Mouse (Mus musculus) mouse embryonic stem cell (cell line): Measurements from ENCODE around the gene Spc24.

Experiments used
- in situ Hi-C, 2 experiments: fragments of 300-500 bp; cut with MboI; formaldehyde crosslinking; loops; 1 replicate in 1 of 2; 3 replicates in 1 of 2; pipeline ENCODE4 v1.14.3; 2019 to 2020; ENCODE audit warnings: low sequenced_read_pairs in 2 of 2, low pct_unique_long_range_greater_than_20kb in 1 of 2, mixed read lengths in 1 of 2; ENCODE audit not compliant: unreplicated experiment in 1 of 2

Gene Spc24

DNA sequence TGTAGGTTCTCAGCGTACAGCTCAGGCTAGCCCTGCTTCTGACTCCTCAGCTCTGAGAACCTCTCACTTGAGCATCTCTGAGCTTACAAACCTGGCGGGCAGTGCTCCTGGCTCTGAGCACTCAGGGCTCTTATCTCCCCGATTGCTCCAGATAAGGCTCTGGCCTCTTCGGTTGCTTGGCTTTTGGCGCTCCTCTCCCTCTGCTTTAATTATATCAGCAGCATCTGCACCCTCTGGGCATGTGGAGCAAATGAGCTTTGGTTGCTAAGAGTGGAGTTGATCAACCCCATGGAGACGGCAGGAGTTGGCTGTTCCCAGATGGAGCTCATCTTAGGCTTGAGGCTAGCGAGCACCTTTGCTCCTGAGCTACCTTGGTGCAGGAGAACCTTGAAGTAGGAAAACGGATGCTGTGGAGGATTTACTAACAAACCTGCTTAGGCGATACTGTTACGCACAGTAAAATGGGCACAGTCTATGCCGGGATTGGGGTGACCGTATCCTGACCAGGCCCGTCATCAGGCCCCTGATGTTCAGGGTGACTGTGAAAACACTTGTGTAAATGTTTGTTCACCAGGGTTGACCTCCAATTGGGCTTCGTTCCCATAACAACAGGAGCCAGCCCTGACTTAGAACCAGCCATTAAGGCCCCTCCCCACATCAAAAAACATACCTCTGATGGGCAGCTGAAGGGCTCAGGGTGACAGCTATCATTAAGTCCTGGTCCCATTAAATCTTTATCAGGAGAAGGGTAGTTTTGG is 33.7 kb downstream of the Spc24 start:
- in situ Hi-C loops: no loop called here

DNA sequence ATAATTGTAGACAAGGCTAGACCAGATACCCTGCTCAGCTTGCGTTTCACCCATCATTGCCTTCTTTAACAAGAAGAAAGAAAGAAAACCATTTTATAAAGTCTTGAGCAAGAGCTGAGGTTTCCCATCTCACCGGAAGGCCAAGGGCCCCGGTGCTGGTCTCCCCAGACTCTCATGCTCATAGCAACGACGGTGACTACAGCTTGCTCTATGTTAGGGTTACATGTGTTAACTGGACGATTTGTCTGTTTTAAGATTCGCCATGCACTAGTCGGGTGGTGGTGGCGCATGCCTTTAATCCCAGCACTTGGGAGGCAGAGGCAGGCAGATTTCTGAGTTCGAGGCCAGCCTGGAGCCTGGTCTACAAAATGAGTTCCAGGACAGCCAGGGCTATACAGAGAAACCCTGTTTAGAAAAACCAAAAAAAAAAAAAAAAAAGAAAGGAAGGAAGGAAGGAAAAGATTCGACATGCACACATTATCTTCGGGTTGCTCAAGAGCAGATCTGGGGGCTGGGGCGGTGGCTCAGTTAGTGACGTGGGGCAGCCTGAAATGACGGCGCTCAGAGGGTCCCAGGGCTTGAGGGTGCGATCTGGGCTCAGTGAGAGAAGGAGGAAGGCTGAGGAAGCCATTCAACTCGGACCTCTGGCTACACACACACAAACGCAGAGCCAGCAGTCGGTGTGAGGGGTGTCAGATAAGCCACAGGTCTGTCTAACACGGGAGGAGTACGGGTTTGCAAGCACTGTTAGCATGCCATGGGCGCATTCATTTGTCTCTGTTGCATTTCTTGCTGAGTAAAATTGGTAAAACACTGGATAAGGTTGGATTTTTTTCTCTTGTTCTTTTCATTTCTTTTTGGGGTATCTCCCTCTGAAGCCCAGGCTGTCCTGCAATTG is 34.6 kb downstream of the Spc24 start:
- in situ Hi-C loops: no loop called here

DNA sequence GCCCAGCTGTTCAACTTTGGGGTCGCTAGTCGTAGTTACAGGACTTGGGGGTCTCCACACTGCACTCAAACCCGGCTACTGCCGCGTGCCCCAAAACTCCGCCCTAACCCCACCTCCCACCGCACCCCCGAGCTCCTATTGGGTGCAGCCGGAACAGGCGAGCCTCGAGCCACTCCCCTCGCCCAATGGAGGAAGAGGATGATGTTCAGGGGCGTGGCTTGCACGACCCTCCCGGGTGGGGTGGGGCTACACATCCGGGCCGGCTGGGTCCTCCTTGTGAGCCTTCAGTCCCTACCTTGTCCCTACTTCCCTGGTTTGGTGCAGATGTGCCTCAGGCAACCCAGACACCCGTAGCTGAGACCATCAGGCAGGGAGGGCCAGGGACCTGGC is 36.0 kb downstream of the Spc24 start:
- in situ Hi-C loops: no loop called here

DNA sequence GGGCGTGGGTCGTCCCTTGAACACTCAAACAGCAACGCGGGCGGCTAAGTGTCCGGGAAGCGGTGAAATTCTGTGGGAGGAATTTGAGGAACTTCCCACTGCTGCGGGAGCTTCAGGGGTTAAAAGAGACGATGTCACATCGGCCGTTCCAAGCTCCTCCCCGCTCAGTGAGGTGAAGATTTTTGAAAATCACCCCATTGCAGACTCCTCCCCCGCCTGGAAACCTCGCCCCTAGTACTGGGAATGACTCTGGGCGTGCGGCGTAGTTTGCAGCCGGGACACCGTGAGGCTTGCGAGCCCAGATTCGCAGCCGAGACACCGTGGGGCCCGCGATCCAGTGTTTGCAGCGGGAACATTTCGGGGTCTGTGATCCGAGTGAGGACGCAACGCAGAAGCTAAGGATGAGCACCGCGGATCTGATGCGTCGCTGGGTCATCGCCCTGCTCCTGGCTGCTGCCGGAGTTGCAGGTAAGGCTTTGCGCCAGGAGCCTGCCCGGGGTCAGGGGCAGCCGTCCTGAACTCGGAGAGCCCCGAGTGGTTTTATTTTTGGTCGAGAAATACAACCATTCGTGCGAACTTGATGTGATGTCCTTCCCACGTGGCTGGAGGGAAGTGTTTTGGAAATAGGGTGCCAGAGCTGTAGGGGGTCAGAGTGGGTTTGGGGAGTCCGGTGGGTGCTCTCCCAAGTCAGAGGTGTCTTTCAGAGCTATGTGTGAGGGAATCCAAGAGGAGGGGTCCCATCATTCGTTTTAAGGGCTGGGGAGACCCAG is 36.5 kb downstream of the Spc24 start, which contains the start of gene Ldlr:
Gene Ldlr, plus strand, starts transcription at position 107 of the 770 bp plus-strand sequence.
- in situ Hi-C loops: no loop called here

DNA sequence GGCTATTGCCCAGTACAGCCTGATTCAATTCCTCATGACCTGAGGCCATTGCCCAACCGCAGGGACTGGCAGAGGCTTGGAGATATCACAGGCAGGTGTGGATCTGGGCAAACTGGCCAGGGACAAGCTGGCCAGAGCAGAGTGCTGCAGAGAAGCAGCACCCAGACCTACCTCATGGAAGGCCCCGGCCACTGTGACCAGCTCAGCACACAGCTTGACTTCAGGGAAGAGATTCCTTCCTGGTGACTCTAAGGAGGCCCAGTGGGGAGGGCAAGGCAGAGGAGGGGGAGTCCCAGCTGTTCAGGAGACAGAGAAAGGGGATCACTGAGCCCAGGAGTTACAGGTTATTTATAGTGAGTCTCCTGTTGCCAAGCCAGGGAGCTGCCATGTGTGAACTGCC is 39.1 kb downstream of the Spc24 start:
- in situ Hi-C loops: no loop called here

DNA sequence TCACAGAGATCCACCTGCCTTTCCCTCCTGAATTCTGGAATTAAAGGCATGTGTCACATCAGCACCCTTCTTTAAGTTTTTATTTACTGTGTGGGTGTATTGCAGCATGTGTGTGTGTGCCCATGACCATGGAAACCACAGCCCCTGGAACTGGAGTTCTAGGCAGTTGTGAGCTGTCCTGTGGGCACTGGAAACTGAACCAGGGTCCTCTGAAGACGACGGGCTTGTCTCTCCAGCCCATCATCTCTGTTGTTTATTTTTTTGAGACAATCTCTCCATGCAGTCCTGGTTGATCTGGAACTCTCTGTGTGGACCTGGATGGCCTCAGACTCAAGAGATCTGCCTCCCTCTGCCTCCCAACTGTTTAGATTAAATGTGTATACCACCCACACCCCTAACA is 43.1 kb downstream of the Spc24 start:
- in situ Hi-C loops: no loop called here

DNA sequence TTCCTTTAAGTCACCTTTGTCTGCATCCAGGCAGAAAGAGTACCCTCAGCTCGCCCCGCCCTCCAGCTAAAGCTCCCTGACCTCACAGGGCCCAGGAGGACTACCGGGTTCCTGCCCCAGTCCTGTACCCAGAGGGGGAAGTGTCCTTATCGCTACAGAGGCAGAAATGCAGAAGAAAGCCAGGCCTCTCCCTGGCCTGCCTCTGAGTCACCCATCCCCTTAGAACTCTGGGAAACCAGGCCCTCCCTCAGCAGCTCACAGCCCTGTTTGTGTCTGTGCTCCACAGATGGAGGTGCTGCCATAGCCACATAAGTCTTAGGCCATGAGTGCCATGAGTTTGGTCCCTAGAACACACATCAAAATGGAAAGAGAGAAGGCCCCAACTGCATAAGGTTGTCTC is 44.8 kb downstream of the Spc24 start:
- in situ Hi-C loops: no loop called here

DNA sequence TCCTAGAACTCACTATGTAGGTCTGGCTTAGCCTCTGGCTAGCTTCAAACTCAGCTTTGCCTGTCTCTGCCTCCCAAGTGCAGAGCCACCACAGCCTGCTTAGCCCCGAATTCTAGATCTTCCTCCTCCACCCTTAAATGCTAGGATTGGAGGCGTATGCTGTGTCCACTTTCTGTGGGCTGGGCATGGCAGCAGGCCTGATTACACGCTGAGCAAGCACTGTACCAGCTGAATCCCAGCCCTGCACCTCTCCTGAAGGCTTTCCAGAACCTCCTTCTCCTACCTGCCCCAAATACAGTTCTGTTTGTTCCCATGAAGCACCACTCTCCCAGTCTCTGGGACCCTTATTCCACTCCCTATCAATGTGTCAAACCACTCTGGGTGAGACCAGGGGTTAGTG is 50.8 kb downstream of the Spc24 start:
- in situ Hi-C loops: no loop called here

DNA sequence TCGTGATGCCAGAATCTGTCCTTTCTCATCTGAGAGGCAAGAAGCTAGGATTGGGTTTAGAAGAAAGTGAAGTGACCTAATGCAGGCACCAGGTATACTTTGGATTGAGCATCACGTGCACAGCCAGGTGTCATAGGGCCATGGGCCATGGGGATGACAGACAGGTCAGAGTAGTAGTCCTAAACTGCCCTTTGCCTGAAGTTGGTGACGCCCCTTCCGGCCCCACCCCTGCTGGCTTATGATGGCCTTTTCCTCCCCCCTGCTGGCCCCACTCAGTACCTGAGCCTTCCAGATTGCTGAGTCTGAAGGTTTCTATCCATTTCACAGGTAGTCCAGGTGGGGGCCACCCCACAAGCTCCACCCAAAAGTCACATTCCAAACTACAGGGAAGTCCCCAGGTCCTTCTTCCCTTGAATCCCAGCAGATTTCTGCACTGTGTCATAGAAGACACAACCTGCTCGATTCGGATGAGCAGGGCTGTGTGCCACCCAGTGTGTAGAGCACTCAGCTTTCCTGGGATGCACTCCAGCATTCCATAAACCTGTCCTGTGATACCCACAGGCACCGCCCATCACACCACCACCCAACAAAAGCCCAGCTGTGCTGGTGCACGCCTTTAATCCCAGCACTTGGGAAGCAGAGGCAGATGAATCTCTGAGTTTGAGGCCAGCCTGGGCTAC is 53.4 kb downstream of the Spc24 start:
- in situ Hi-C loops: no loop called here

DNA sequence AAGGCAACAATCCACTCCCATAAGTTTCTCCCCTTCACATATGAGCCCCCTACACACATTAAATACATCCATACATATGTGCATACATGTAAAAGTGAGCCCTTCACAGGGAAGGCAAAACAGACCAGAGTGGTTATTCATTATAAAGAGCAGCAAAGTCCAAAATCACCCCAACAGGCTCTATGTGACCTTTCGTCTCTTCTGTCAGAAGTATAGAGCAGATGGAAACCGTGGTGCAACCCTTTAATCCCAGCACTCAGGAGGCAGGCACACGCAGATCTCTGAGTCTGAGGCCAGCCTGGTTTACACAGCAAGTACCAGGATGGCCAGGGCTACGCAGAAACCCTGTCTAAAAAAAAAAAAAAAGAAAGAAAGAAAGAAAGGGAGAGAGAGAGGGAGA is 54.0 kb downstream of the Spc24 start:
- in situ Hi-C loops: no loop called here
